Mouse (Mus musculus) embryonic facial prominence, embryonic 10.5 days (tissue): ENCODE measurements around the gene Sfxn4. TPM values are rescaled to one million over a fixed set of nuclear protein-coding genes. Genes with fewer than 3 reads are reported as not detected.

Experiments used
- DNase-seq: peaks from one replicate; pipeline ENCODE4 v3.0.0-alpha.2; 2017; ENCODE audit warnings: low spot score
- H3K27ac ChIP-seq: fragments of 300-500 bp; sonication (generic); replicated peaks from 2 replicates; pipeline ENCODE4 v1.5.1; 2016; ENCODE audit warnings: mild to moderate bottlenecking
- H3K27me3 ChIP-seq: fragments of 300-500 bp; sonication (generic); replicated peaks from 2 replicates; pipeline ENCODE4 v1.6.1; 2016; ENCODE audit warnings: low read depth, mild to moderate bottlenecking; ENCODE audit not compliant: poor library complexity, severe bottlenecking
- H3K36me3 ChIP-seq: fragments of 300-500 bp; sonication (generic); replicated peaks from 2 replicates; pipeline ENCODE4 v1.6.1; 2016; ENCODE audit warnings: mild to moderate bottlenecking, moderate library complexity
- H3K4me1 ChIP-seq: fragments of 300-500 bp; sonication (generic); 2 replicates; pipeline ENCODE4 v1.6.1; 2016
- H3K4me3 ChIP-seq: fragments of 300-500 bp; sonication (generic); 2 replicates; pipeline ENCODE4 v1.5.1; 2016; ENCODE audit warnings: mild to moderate bottlenecking, moderate library complexity
- H3K9me3 ChIP-seq: fragments of 300-500 bp; sonication (generic); 2 replicates; pipeline ENCODE4 v1.6.1; 2016; ENCODE audit warnings: mild to moderate bottlenecking
- WGBS: fragments of 180-500 bp; shearing (Covaris S2); methylation state at CpG from one replicate; pipeline ENCODE4 v1.1.7; 2016; 5-methylcytosine and 5-hydroxymethylcytosine counted together
- polyA plus RNA-seq: library from polyadenylated mRNA; unstranded; fragments of >200 nt; fragmentation: Nextera tagmentation; extraction: Ambion mirVana; gene quantifications from 2 replicates; pipeline ENCODE4 v1.2.1, GENCODE M21; 2016

Sfxn4 gene
- polyA plus RNA-seq, 1 experiment from 2014 or later = 11.1 TPM

DNA sequence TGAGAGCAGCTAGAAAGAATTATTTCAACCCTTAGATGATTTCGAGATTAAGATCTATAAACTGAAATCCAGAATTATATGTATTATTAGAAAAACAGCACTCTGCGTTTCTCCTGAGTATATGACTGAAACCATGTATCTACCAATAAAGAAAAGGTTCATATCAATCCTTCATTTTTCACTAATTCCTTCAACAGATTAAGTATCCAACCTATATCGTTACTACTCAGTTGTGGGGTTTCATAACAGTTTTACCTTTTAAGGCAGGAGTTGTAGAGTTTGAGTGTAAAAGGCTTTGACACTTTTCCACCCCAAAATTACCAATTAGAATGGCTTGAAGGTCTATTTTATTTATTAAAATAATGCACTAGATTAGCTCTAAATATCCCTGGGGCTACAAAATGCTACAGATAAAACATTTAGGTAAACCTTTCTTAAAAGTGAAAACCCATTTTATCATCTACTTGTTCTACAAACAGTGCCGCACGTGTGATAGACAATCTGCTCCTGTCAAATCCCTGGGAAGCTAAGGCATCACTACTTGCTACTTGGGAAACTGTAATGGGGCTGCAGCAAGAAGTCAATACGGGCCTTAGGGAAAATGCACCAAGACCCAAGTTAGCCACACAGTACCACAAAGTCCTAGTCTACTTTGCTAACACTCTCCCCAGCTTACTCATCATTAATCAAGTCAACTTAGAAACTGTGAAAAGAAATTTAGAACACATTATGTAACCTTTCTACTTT lies 72.9 kb downstream of the Sfxn4 start:
- Histone ChIP-seq H3K9me3 (no peaks in the 10 kb centered on the region), H3K27me3 (no peaks in the 10 kb centered on the region), H3K27ac (no peak overlapping the region), H3K36me3 (0 out of 2 replicates have a peak, but pooled peaks cover 11% of the 10 kb centered on the region), H3K4me3 (peak overlapping the region; percentile 98), H3K4me1 (peaks cover 31% of the 10 kb centered on the region)
- 57% methylated on average over 6 of the region's 6 CpGs for WGBS
- DNase-seq = no peak

GRCm38 (mm10) chr19:60787465-60788150 lies 73.7 kb downstream of the Sfxn4 start:
- Histone ChIP-seq H3K4me3 (peak overlapping the region; percentile 98), H3K9me3 (no peaks in the 10 kb centered on the region), H3K27ac (no peak overlapping the region), H3K4me1 (peaks cover 31% of the 10 kb centered on the region), H3K27me3 (no peaks in the 10 kb centered on the region), H3K36me3 (peaks cover 15% of the 10 kb centered on the region)
- no peak for DNase-seq
- WGBS = 75% methylated on average over 2 of the region's 2 CpGs

Other genes starting within 250 kb of the Sfxn4 start
- 1.2 and 1.4 TPM in 2 replicates for gene Nanos1, start 105.5 kb downstream of the Sfxn4 start, polyA plus RNA-seq
- 167 and 171 TPM in 2 replicates for gene Eif3a, start 70.8 kb downstream of the Sfxn4 start, polyA plus RNA-seq
- 28.4 and 29.6 TPM in 2 replicates for gene Fam45a, start 49.9 kb downstream of the Sfxn4 start, polyA plus RNA-seq
- 104 and 112 TPM in 2 replicates for gene Prdx3, start 13.1 kb upstream of the Sfxn4 start, polyA plus RNA-seq
- gene Grk5, start 28.3 kb upstream of the Sfxn4 start, polyA plus RNA-seq = 2.1 and 2.4 TPM in 2 replicates